Mouse (Mus musculus): ENCODE data around the gene Lrp8.

The Lrp8 gene

DNA sequence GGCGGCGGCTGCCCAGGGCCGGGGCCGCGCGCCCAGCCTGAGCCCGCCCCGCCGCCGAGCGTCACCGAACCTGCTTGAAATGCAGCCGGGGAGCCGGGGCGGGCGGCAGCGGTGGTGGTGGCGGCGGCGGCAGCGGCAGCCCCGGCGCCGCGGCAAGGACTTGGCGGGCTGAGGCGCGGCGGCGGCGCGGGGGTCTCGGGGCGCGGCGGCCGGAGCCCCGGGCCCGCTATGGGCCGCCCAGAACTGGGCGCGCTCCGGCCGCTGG lies at the start of gene Lrp8:
Gene Lrp8 (plus strand): TSS at position 77 of the 265 bp plus-strand sequence.
- DNase-seq (ENCODE audit: low spot score in 2 of 2): no peak

DNA sequence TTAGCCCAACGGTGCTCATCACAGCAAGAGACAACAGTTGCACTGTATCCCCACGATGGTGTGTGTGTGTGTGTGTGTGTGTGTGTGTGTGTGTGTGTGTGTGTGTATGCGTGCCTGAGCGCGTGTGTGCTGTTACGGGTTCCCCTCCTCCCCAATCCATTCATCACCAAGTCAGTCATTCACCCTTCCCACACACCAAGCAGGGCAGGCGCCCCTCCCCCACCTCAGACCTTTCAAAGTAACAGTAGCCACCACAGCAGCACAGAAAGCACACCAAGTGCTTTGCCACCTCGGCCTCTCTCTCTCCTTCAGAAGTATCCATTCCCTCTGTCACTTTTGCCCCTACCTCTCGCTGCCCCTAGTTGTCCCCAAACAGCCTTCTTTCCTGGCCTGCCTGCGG lies 45.8 kb upstream of the Lrp8 start:
- DNase-seq (ENCODE audit: low spot score in 2 of 2): no peak

DNA sequence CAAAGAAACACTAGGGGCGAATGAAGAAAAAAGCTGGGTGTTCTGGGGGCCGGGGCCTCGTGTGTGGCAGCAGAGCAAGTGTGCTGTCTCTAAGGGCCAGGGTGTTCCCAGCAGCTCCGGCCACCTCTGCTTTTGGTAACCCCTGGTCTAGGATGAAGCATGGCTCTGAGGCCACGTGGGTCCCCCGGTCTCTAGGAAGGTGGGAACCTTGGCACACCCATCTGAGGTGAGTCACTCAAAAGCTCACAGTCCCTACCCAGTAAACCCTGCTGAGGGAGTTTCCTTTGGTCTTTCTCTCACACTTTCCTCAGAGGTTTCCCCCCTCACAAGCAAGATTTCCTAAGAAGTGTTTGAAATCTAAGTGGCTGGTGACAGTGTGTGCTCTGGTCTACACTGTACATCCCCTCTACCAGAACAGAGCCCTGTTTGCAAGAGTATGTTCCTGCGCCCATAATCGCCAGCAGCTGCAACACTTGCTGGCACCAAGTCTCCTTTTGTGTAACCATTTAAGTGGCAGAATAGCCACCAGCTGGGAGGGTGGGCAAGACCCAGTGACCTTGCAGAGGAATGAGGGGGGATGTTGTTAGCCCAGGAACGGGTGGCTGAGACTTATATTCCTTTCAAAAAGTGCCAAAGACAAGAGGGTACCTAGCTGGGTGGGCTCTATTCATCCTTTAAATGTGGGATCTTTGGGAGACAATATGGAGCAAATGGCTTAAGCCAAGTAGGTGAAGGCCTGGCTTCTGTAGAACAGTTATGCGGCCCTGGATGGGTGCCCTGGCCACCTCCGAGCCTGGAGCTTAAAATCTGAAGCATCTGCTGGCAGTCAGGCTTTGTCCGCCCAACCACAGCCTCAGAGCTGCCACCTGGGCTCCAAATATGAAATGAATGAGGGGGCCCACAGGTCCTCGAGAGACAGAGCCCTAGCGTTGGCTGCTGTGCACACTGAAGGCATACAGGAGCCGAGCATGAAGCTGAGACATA lies 44.3 kb upstream of the Lrp8 start:
- DNase-seq (ENCODE audit: low spot score in 2 of 2): peak in 1 of 2 experiments; percentile 6

DNA sequence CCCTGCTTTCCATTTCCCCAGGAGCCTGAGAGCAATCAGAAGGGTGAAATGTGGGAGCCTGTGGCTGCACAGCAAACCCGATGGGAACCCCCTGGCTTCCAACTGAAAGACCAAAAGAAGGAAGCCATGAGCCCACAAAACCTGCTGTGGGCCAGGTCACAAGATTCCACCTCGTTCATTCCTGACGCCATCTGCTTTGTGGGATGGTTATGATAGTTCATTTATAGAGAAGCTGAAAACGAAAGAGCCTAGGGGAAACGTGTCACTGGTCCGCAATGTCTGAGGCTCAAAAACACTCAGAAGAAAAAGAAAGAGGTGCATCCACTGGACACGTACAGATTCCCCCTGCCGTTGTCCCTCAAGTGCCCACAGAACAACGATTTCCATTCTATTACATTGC lies 43.1 kb upstream of the Lrp8 start:
- DNase-seq (ENCODE audit: low spot score in 2 of 2): no peak

DNA sequence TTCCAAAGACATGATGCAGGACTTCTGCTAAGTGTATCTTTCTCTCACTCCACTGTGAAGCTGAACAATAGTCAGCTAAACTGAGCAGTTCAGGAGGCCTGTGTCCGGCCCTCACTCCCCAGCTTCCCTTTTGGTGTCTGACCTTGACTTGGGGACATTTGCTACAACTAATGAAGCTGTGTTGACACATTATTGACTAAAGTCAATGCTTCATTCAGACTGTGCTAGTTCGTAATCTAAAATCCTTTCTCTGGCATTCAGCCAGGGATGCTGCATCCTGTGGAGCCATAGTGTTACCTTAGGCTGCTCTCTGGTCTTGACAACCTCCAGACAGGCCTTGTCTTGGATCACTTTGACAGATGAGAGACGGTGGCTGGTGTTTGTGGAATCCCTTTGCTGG lies 39.1 kb upstream of the Lrp8 start:
- no peak for DNase-seq (ENCODE audit: low spot score in 2 of 2)

DNA sequence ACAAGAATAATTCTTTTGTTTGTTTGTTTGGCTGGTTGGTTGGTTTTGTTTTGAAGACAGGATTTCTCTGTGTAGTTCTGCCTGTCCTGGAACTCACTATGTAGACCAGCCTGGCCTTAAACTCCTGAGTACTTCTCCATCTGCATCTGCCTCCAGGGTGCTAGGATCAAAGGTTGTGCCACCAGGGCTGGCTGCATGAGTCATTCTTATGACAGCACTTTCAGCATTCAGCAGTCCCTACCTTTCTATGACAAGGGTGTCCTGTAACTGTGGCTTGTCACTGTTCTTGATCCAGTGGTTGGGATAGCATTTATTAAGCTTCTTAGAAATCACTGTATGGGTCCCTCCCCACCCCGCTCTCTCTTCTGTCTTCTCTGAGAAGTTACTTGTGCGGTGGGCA lies 38.5 kb upstream of the Lrp8 start:
- no peak for DNase-seq (ENCODE audit: low spot score in 2 of 2)

DNA sequence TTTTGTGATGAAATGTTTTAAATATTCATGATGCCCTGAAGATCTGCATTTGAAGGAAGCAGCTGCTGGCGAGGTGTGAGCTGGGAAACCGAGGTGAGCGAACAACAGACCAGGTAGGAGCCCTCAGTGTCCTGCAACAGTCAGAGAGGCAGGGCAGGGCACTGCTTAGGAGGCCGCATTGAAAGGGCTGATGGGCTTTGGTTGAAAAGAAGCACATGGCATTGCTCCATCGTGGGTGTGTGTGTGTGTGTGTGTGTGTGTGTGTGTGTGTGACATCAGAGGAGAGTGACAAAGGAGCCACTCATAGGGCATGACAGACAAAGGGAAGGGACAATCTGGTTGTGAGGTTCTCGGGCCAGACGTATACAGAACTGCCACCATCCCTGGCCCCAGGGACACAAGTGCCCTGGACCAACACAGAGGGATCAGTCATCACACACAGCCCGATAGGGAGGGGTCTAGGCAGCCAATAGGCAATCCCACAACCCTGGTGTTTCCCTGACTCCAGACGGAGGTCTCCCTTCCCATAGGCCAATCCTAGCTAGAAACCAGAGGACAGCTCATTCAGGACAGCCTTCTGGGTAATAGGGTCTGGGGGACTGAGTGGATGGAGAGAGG lies 36.8 kb upstream of the Lrp8 start:
- no peak for DNase-seq (ENCODE audit: low spot score in 2 of 2)

DNA sequence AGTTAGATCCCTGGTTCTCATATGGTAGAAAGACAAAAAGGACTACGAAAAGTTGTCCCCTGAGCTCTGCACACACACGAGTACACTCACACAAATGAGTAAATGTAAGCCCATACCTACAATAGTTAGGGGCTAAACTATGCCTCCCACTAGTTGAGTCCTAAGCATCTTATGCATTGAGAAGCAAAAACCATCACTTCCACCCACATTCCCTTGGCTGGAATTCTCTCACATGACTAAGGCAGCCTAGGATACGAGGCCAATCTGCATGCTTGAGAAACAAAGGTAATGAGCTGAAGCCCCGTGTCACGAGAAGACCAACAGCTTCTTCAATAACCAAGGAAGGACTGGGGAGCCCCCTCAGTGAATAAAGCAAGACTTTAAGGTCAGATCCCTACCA lies 35.9 kb upstream of the Lrp8 start:
- no peak for DNase-seq (ENCODE audit: low spot score in 2 of 2)

DNA sequence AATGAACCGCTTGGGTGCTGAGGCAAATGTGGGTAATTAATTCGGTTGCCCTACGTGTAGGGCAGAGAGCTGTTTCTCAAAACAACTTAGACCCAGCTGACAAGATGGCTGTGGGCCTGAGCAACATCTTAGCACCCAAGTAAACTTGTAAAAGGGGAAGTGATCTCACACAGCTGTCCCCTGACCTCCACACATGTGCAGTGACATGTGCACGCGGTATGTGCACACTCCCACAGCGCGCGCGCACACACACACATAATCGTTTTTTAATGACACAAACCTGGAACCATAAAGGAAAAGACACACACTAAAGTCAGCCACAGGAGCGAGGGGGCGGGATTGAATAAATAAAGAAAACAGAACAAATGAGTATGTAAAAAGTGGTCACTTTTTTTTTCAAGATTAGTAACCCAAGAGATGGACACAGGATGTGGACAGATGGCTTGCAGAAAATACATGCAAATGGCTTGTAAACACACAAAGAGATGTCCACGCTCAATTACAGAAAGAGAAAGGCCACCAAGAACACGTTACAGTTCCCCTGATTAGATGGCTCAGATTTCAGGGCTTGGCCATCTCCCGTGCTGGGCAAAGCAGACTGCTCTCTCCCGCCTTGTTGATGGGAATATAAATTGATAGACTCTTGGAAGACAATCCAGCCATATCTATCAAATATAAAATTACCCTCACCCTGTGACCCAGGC lies 29.8 kb upstream of the Lrp8 start:
- DNase-seq (ENCODE audit: low spot score in 2 of 2): no peak

DNA sequence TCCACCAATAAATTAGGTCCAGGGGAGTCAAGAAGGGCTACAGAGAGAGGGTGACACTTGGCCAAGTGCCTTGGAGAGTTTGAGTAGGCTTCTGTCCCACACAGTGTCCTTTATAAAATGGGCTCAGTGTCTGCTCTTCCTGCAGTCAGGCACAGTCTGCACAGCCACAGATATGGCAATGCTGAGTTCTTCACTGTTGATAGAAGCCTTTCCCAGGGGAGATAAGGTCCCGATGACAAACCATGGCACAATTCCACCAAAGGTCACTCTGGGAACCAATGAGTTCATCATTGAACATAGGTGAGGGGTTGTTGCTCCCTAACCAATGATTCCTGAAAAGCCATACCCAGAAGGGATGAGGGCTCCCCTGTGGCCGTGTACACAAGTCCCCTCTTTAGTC lies 27.2 kb upstream of the Lrp8 start:
- DNase-seq (ENCODE audit: low spot score in 2 of 2): no peak

DNA sequence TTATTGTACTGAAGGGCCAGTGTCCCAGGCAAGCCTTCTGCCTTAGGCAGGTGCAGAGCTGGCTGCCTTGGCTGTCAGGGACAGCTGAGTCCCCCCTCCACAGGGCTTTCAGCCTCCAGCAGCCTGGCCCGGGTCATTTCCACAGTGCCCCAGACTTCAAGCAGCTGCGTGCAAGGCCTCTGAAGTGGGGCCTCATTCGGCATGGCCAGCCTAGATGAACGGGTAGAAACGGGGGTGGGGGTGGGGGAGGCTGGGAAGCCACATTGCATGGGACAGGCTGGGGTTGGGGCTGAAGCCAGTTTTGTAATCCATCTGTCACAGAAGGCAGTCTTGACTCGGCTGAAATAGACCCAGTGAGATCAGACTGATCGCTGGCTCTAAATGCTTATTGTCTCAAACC lies 26.4 kb upstream of the Lrp8 start:
- no peak for DNase-seq (ENCODE audit: low spot score in 2 of 2)

DNA sequence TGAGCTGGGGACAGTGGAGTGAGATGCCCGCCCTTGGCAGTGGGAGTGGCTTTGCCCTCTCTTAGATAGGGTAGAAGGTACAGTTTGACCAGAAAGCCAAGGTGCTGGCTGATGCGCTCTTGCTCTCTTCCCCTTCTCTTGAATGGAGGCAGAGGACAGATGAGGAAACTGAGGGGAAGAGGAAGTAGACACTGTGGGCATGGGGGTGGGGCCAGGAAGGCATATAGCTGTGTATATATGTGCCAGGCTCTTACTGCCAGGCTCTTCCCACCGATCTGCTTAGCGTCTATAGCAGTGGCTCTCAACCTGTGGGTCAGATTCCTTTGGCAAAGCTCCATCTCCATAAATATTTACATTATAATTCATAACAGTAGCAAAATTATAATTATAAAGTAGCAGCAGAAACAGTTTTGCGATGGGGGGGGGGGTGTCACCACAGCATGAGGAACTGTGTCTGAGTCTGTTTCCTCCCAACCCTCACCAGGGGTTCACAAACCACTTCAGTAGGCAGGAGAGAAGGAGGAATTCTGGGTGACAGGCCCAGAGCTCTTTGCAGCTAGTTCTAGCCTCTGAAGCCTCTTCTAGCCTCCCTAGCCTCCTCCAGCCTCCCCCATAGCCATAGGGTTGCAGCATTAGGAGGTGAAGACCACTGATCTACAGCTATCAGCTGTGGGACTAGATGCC lies 24.9 kb upstream of the Lrp8 start:
- DNase-seq (ENCODE audit: low spot score in 2 of 2): no peak

DNA sequence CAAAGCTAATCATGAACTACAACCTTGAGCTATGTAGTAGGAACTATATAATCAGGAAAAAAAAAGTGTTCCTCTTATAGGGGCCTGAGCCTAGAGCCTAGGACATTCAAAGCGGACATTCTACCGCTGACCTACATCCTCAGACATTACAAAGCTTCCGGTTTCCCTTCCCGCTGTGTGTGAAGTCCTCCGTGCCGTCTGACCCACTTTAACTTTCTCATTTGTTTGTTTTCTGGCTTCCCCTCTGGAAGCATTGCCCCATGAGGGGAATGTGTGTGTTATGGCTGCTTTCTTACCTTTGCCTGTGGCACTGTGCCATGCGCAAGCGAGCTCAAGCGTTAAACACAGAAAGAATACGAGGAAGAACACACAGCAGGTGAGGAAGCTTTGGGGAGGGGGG lies 18.5 kb upstream of the Lrp8 start:
- DNase-seq (ENCODE audit: low spot score in 2 of 2): no peak

DNA sequence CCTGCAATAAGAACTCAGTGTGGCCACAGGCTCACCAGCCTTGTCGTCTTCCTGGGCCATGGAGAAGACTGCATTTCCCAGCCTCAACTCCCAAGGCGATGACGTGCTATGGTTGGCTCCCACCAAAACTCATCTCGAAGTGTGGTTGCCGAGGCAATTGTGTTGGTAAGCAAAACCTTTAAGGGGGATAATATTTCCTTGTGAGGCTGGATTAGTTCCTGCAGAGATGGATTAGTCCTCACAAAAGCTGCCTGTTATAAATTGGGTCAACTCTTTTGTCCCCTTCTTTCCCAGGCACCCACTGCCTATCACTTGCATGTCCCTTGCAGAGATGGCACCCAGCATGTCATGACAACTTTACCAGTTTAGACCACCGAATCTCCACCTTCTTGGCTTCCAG lies 13.2 kb upstream of the Lrp8 start:
- DNase-seq (ENCODE audit: low spot score in 2 of 2): no peak

DNA sequence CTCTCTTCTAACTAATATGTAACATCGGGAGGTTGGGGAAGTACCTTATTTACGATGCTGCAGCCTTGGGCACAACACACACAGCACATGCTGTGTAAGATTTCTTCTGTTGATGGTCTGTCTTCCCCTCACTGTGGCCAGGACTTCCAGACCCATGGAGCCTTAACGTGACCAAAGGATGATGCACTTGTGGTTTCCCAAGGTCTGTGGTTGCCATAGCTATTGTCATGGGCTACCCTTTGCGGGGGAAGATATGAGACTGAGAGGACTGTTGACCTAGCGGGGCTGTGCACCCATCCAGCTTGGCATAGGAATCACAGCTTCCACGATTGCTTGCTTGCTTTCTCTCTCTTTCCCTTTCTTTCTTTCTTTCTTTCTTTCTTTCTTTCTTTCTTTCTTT lies 1.3 kb upstream of the Lrp8 start:
- DNase-seq (ENCODE audit: low spot score in 2 of 2): no peak

DNA sequence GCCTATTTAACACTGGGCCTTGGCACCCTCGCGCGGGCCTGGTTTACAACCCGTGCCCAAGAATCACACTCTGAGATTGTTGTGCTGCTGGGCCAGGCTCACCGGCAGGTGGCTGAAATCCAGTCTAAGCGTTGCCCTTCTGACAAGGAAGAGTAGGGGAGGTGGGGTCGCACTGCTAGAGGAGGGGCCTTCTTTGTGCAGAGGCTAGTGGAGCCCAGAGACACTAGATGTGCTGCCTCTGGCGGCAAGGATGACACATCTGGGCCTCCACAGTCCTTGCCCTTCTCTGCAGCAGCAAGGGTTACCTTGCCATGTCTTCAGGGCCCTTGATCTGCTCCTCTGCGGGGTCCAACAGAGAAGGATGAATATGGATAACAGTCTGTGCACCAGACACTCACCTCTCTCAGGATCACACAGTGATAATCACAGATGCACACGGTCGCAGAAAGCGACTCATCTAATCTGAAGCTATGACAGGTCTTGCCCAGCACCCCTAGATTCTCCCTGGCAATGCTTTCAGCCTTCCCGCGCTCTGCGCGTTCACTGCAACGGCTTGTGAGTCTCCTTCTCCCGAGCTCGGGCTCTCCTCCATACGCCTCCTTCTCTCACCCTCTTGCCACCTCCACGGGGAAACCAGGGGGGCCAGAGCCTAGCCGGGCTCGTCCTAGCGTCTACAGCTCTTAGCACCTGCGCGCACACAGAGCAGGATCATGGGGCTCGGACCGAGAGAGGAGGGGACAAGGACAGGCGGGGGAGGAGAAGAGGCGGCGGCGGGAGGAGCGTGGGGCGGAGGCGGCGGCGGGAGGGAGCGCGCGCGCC lies 486 bp upstream of the Lrp8 start:
- peak; percentile 59 to 66 for DNase-seq (ENCODE audit: low spot score in 2 of 2)

DNA sequence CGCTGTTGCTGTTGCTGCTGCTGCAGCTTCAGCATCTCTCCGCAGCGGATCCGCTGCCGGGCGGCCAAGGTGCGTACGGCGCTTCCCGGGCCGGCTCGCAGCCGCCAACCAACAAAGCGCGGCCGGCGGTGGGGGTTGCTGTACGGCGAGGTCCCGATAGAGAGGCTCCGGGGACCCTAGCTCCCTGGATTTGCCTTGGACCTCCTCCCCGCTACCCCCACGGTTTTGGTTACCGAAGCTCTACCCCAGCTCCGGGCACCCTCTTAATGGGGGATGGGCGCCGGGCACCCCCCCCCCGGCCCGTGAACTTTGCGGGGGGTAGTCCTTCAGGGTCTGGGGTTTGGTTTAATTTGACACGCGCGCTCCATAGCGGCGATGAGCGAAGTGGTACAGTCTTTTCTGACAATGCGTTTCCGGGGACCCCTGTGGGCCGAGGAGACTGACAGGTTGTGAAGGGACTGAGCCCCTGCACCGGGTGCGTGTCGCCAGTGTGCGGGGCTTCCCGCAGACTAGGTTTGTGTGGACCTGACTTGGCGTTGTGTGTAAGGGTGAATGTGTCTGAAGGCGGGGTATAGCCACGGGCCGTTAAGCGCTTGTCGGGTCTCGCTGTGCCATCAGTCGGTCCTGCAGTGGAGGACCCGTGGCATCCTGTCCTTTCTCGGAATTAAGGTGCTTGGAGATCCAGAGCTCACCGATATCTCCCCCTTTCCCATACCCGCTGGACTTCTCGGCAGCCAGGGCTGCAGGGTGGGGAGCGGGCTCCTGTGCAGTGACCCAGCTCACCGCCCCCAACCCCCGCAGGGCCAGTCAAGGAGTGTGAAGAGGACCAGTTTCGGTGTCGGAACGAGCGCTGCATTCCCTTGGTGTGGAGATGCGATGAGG lies 630 bp downstream of the Lrp8 start:
- peak in 1 of 2 experiments; percentile 2 for DNase-seq (ENCODE audit: low spot score in 2 of 2)

DNA sequence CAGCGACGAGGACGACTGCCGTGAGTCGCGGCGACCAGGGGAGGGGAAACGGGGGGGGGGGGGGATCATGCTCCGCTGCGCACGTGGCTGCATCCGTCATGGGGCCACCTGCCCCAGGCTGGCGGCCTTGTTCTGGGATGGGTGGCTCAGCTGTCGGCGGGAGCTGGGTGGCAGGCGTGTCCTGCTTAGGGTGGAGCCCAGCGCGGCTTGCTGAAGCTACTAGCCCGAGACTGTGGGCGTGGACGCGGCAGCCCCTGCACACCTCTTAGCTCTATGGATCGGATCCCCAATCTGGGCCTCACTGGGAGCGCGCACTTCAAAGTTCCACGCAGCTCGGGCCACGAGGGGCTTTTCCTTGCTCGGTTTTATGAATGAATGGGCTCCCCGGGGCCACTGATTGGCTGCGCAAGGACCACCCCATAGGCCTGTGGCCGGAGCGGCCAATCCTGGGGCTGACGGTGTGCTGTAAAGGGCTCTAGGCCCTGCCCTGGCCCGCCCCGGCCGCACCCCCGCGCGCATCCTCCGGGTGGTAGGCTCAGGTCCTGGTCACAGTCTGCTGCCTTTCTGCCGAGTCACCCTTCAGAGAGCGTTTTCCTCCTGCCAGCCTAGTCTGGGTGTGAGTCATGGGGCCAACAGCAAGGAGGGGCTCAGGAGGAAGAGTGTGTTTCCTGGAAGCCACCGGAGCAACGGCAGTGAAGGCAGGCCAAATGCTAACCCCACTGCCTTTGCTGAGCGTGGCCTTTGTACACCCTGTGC lies 1.5 kb downstream of the Lrp8 start:
- DNase-seq (ENCODE audit: low spot score in 2 of 2): peak; percentile 29 to 50

DNA sequence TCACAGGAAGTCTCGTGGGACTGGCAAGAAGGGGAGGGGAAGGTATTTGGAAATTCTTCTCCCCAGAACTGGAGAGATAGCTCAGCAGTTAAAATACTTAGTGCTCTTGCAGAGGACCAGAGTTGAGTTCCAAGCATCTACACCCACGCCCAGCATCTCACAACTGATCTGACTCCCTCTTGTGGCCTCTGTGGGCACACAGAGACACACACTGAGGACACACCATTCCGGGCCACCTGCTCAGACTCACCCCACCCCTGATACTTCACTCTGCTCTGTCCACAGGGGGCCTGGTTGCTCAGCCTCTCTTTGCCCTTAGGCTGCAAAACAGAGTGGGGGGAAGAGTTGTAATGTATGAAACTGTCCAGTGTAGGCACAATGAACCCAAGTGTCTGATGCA lies 3.4 kb downstream of the Lrp8 start:
- DNase-seq (ENCODE audit: low spot score in 2 of 2): no peak

DNA sequence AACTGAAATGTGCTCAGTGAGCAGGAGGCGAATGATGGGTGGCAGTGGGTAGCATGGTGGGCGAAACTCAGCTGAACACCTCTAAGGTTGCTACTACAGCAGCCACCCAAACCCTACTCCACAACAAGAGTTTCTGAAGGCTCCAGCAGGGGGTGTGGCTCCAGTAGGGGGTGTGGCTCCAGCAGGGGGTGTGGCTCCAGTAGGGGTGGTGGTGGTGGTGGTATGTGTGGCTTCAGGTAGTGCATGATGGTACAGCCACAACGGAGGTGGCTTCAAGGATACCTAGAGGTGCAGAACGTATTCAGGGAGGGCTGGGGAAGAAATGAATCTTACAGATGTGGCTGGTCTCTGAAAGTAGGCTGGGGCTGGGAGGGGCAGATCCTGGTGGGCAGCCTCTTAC lies 5.7 kb downstream of the Lrp8 start:
- DNase-seq (ENCODE audit: low spot score in 2 of 2): no peak

All from heart, adult 9 months (tissue).